Mouse (Mus musculus): ENCODE measurements at regions not wholly inside any gene's neighbourhood (a gene's known extent, or its start where the extent isn't known, plus 50 kb on each side); places are given as distances from the start of the nearest gene placed in this dataset.

DNA sequence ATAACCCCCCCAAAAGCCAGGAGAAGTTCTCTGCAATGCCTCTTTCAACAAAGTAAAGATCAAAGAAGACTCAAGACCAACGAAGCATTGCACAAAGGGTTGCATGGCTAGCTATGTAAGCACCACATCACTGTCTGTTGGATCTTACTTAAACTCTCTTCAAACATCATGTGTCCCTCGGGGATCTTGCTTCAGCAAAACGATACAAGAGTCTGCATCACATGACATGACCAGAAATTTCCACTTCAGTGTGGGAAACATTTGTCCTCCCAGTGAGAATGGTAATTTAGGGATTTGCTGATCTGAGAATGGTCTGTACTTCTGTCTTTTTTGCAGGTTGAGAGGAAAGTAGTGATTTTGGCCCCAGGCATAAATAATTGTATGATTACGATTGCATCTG, 283.6 kb upstream of the Gria1 start:
- H3K36me3 ChIP-seq (ENCODE audit: control insufficient read depth in 1 of 2, insufficient read depth in 2 of 2, low read length in 2 of 2) = no peaks in the 10 kb centered on the region
- no peaks in the 10 kb centered on the region for H3K79me2 ChIP-seq (ENCODE audit: control insufficient read depth, insufficient read depth, low read length, poor library complexity)
- no peaks in the 10 kb centered on the region for H3K9me3 ChIP-seq (replicated peaks; ENCODE audit: insufficient read depth, low read length)
- no peak overlapping the region for H3K4me3 ChIP-seq (ENCODE audit: control insufficient read depth in 1 of 2, insufficient read depth in 1 of 2, low read depth in 2 of 2, low read length in 2 of 2)
- no peak for TF ChIP-seq ZMIZ1 (IDR thresholded peaks at IDR 0.05; ENCODE audit: low read depth, low read length)
- TF ChIP-seq EP300 (IDR thresholded peaks at IDR 0.05; ENCODE audit: low read depth in 1 of 2, low read length in 2 of 2) = no peak
- TF ChIP-seq CHD2 (IDR thresholded peaks at IDR 0.05; ENCODE audit: low read length) = no peak
- no peak for TF ChIP-seq TBP (IDR thresholded peaks at IDR 0.05; ENCODE audit: low read depth, low read length)
- no peak for TF ChIP-seq POLR2A (IDR thresholded peaks at IDR 0.05; ENCODE audit: control insufficient read depth in 1 of 2, insufficient read depth in 1 of 2, low read depth in 1 of 2, low read length in 2 of 2, poor library complexity in 1 of 2)
- TF ChIP-seq HCFC1 (IDR thresholded peaks at IDR 0.05; ENCODE audit: low read depth, low read length) = no peak
- TF ChIP-seq CHD1 (IDR thresholded peaks at IDR 0.05; ENCODE audit: low read depth, low read length) = no peak
- no peak for TF ChIP-seq MYC (IDR thresholded peaks at IDR 0.05; ENCODE audit: low read depth, low read length)
- TF ChIP-seq SIN3A (IDR thresholded peaks at IDR 0.05; ENCODE audit: low read length) = no peak
- H3K27me3 ChIP-seq (ENCODE audit: control insufficient read depth in 1 of 2, insufficient read depth in 2 of 2, low read length in 2 of 2) = no peaks in the 10 kb centered on the region
- H3K27ac ChIP-seq (ENCODE audit: control insufficient read depth, low read depth, low read length) = no peak overlapping the region
- no peak for DNase-seq (ENCODE audit: low read depth, low spot score)
- H3K4me1 ChIP-seq (ENCODE audit: control insufficient read depth in 1 of 2, insufficient read depth in 2 of 2, low read length in 2 of 2) = no peaks in the 10 kb centered on the region
- H3K9ac ChIP-seq (ENCODE audit: control insufficient read depth, low read depth, low read length, poor library complexity, severe bottlenecking) = no peak overlapping the region

DNA sequence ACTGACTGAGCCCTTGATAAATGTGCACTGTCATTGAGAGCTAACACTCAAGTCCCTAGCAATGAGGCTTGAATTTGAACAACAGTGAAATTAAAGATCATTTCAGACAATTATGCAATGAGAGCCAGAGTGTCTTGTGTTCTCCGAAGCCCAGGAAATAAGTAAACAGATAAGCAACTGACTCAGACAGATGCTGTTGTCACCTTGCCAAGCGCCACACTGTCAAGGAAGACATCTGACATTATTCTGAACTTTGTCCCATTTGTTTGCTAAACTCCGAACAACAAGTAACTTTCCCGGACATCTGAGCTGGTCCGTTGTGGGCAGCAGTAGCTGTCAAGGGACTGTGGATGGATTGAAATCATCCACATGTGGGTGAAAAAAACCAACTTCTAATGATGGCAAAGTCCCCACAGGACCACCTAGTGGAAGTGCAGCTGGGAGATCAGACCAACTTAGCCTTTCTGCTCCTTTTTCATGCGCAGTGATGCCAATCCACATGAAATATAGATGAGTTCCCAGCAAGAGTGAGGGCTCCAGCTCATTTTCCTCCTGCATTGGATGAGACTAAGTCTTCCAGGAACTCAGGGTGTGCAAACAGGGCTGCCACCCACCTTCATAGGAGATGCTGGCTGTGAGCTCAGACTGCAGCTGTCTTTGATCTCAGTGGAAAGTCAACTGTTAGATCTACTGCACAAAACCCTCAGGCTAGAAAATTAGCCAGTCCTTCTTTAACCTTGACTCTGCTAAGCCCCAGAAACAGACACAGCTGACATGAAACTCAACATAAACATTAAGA, 282.8 kb upstream of the Gria1 start:
- Histone ChIP-seq H3K9me3 (replicated peaks; ENCODE audit: insufficient read depth, low read length) (no peaks in the 10 kb centered on the region), H3K36me3 (ENCODE audit: control insufficient read depth in 1 of 2, insufficient read depth in 2 of 2, low read length in 2 of 2) (no peaks in the 10 kb centered on the region)
- DNase-seq (ENCODE audit: low read depth, low spot score) = no peak

More for the DNA sequence above, 282.8 kb upstream of the Gria1 start:
- H3K9ac ChIP-seq (ENCODE audit: control insufficient read depth, low read depth, low read length, poor library complexity, severe bottlenecking) = no peak overlapping the region
- no peaks in the 10 kb centered on the region for H3K79me2 ChIP-seq (ENCODE audit: control insufficient read depth, insufficient read depth, low read length, poor library complexity)
- TF ChIP-seq CTCF (IDR thresholded peaks at IDR 0.05 in 2 of 3, conservative IDR thresholded peaks at IDR 0.05 in 1 of 3; ENCODE audit: control insufficient read depth in 1 of 3, insufficient read depth in 1 of 3, low read depth in 2 of 3, low read length in 3 of 3, poor library complexity in 1 of 3, severe bottlenecking in 1 of 3) = no peak
- no peak for TF ChIP-seq CHD1 (IDR thresholded peaks at IDR 0.05; ENCODE audit: low read depth, low read length)
- no peak for TF ChIP-seq MAFK (IDR thresholded peaks at IDR 0.05; ENCODE audit: borderline replicate concordance, low read depth, low read length)
- no peak for TF ChIP-seq ZMIZ1 (IDR thresholded peaks at IDR 0.05; ENCODE audit: low read depth, low read length)
- TF ChIP-seq MAX (IDR thresholded peaks at IDR 0.05; ENCODE audit: low read length) = no peak
- TF ChIP-seq TAL1 (IDR thresholded peaks at IDR 0.05; ENCODE audit: low read length) = no peak
- no peak for TF ChIP-seq E2F4 (IDR thresholded peaks at IDR 0.05; ENCODE audit: borderline replicate concordance, low read depth, low read length)
- TF ChIP-seq POLR2AphosphoS5 (IDR thresholded peaks at IDR 0.05; ENCODE audit: borderline replicate concordance, low read depth, low read length) = no peak
- TF ChIP-seq KAT2A (conservative IDR thresholded peaks at IDR 0.05; ENCODE audit: low read depth, low read length) = no peak
- no peak for TF ChIP-seq GABPA (IDR thresholded peaks at IDR 0.05; ENCODE audit: low read depth, low read length)
- no peak for TF ChIP-seq HCFC1 (IDR thresholded peaks at IDR 0.05; ENCODE audit: low read depth, low read length)
- no peak for TF ChIP-seq MYC (IDR thresholded peaks at IDR 0.05; ENCODE audit: low read depth, low read length)
- no peak for TF ChIP-seq UBTF (IDR thresholded peaks at IDR 0.05; ENCODE audit: borderline replicate concordance, insufficient read depth, low read depth, low read length)
- TF ChIP-seq MYB (IDR thresholded peaks at IDR 0.05; ENCODE audit: low read depth, low read length) = no peak
- no peak for TF ChIP-seq NELFE (IDR thresholded peaks at IDR 0.05; ENCODE audit: low read depth, low read length)
- TF ChIP-seq POLR2AphosphoS2 (IDR thresholded peaks at IDR 0.05; ENCODE audit: low read length) = no peak
- no peak for TF ChIP-seq EP300 (IDR thresholded peaks at IDR 0.05; ENCODE audit: low read depth in 1 of 2, low read length in 2 of 2)
- no peak for TF ChIP-seq NRF1 (IDR thresholded peaks at IDR 0.05; ENCODE audit: insufficient read depth, low read depth, low read length, poor library complexity, severe bottlenecking)
- H3K4me1 ChIP-seq (ENCODE audit: control insufficient read depth in 1 of 2, insufficient read depth in 2 of 2, low read length in 2 of 2) = no peaks in the 10 kb centered on the region
- H3K4me3 ChIP-seq (ENCODE audit: control insufficient read depth in 1 of 2, insufficient read depth in 1 of 2, low read depth in 2 of 2, low read length in 2 of 2) = no peak overlapping the region
- H3K27me3 ChIP-seq (ENCODE audit: control insufficient read depth in 1 of 2, insufficient read depth in 2 of 2, low read length in 2 of 2) = no peaks in the 10 kb centered on the region
- no peak overlapping the region for H3K27ac ChIP-seq (ENCODE audit: control insufficient read depth, low read depth, low read length)

Measured in MEL (cell line).